Mouse (Mus musculus) T-helper 17 cell (primary cell): ENCODE data around the gene 4930438A08Rik.
"Not testable (repeated sequence)": the region's sequence is repeated elsewhere in the genome, so short reads cannot be mapped to it uniquely, and the experiment has no call there.

Experiments used
- in situ Hi-C, 2 experiments: fragments of 300-600 bp; cut with MboI, MseI; formaldehyde crosslinking; loops; 1 replicate in 1 of 2; 2 replicates in 1 of 2; pipeline ENCODE4 v1.15.1; 2025; ENCODE audit warnings: high pct_unique_total_duplicates in 2 of 2

The 4930438A08Rik gene

DNA sequence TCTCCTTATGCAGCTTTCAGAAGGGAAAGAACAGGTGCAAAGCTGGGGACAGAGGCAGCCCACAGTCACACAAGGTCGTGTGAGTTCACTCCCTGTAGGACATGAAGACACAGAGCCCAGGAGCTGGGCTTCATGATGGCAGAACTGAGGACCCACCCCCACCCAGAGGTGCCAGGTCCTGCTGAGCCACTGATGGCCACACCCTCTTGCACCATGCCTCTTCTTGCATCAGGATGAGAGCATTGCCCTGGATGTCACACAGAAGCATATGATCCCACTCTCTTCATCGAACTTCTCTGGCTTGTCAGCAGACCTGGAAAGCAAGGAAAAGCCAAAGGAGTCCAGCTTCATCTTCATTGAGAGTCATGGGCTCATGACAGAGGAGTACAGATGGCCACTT is at the start of gene 4930438A08Rik:
Gene 4930438A08Rik, plus strand, starts transcription at position 228 of the 400 bp plus-strand sequence.
- in situ Hi-C loops, result loop anchor here (10.0 kb wide), 2 partner anchors 370 to 810 kb away; partner anchors contain the start of gene Trim58 (in 1 of the 2)

GRCm38 (mm10) chr11:58224872-58225271 is 49.7 kb upstream of the 4930438A08Rik start:
- in situ Hi-C loops, result loop anchor here in 1 of 2 experiments (25.0 kb wide), 1 partner anchor 1987 kb away; the partner anchor contains the start of gene Srebf1

DNA sequence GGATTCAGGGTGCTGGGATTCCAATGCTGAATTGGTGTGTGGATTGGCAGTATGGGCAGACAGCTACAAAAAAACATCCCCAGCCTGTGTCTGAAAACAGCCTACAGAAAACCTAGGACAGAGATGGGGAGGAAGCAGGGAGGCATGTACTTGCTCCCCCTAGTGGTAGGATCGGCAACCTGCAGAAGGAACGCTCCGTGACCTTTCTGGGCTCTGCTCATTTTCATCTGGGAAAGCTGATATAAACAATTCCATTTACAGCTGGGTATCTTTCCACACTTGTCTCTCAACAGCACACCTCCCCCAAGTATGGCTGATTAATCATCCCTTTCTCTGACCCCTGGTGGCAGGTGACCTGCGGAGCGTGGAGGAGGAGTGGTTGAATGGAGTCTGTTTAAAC is 48.9 kb upstream of the 4930438A08Rik start:
- in situ Hi-C loops, result no loop called here

- in situ Hi-C loops, result no loop called here
These were observed 48.2 kb upstream of the 4930438A08Rik start for GRCm38 (mm10) chr11:58226425-58226824.

DNA sequence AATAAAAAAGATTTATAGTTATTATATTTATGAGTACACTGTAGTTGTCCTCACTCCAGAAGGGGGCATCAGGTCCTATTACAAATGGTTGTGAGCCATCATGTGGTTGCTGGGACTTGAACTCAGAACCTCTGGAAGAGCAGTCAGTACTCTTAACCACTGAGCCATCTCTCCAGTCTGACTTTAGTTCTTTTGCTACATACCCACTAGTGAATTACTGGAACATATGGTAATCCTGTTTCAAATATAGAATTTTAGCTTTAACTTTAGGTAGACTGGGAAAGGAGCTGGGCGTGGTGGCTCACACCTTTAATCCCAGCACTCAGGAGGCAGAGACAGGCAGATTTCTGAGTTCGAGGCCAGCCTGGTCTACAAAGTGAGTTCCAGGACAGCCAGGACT is 46.6 kb upstream of the 4930438A08Rik start:
- in situ Hi-C loops, result not testable (repeated sequence)

GRCm38 (mm10) chr11:58230396-58230910 is 44.1 kb upstream of the 4930438A08Rik start:
- in situ Hi-C loops, result loop anchor here in 1 of 2 experiments (5.0 kb wide), 1 partner anchor 43 kb away; no protein-coding TSS in a partner anchor

- in situ Hi-C loops, result loop anchor here in 1 of 2 experiments (5.0 kb wide), 1 partner anchor 44 kb away; no protein-coding TSS in a partner anchor
These were observed 43.4 kb upstream of the 4930438A08Rik start for GRCm38 (mm10) chr11:58231156-58231555.

DNA sequence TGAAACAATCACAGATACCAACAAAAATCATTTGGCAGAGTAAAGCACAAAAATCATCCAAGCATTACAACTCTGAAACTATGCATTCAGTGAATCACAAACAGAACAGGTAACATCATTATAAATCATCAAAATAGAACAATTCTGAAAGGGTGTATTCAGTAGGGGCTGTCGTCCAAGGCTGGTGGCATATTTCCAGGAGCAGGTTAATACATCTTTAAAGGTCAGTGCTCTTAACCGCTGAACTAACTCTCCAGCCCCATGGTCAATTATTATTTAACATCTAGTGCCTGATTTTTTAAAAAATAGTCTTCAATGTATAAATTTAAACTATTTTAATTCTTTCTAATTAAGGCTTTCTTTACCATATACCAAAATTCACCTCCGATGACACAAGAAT is 40.0 kb upstream of the 4930438A08Rik start:
- in situ Hi-C loops, result loop anchor here in 1 of 2 experiments (5.0 kb wide), 1 partner anchor 47 kb away; no protein-coding TSS in a partner anchor

GRCm38 (mm10) chr11:58235152-58235551 is 39.4 kb upstream of the 4930438A08Rik start:
- in situ Hi-C loops, result no loop called here

- in situ Hi-C loops, result no loop called here
These were observed 35.5 kb upstream of the 4930438A08Rik start for GRCm38 (mm10) chr11:58238840-58239791.

DNA sequence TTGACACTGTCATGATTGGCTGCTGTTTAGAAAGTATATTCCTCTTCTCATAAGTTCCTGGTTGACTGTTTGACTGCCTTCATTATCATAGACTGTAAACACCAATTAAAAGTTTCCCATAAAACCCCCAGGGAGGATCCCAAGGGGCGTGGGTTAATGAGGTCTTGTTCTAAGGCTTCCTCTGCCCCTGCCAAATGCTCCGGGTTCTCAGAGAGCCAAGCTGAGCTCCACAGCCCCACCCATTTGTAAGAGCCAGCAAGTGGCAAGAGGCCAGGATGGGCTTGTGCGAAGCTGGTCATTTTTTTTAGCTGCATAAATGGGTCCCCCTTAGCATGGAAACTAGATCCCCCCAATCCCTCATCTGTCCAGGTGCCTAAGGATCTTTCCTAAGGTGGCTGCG is 27.3 kb upstream of the 4930438A08Rik start:
- in situ Hi-C loops, result no loop called here

- in situ Hi-C loops, result no loop called here
These were observed 25.2 kb upstream of the 4930438A08Rik start for GRCm38 (mm10) chr11:58249203-58249981.

- in situ Hi-C loops, result no loop called here
These were observed 24.0 kb upstream of the 4930438A08Rik start for GRCm38 (mm10) chr11:58250550-58250949.

DNA sequence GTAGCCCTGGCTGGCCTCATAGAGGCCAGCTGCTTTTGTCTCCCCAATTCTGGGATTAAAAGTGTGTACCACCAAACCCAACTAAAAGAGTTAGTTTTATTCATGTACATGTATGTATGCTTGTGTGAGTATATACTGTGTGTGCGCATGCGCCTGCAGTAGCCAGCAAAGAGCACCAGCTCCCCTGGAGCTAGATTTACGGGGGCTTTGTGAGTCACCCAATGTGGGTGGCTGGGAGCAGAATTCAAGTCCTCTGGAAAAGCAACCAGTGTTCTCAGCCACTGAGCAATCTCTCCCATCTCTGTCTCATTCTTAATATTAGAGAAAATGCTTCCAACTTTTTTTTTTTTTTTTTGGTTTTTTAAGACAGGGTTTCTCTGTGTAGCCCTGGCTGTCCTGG is 20.2 kb upstream of the 4930438A08Rik start:
- in situ Hi-C loops, result no loop called here

DNA sequence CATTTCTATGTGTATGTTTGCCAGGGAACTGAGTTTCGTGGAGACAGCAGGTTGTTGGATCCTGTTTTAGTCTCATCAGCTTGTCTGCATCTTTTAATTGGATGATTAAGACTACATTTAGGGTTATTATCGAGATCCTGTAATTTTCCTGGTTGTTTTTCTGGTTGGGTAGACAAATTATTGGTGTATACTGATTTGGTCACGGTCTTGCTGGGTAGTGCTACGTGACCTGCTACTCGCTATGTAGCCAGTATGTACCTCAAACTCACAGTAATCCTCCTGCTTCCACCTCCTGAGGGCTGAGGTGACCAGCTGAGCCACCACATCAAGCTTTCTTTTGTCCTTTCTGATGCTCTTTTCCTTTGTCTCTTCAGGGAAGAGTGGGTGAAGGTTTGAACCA is 16.8 kb upstream of the 4930438A08Rik start:
- in situ Hi-C loops, result no loop called here

GRCm38 (mm10) chr11:58260156-58260555 is 14.4 kb upstream of the 4930438A08Rik start:
- in situ Hi-C loops, result no loop called here

DNA sequence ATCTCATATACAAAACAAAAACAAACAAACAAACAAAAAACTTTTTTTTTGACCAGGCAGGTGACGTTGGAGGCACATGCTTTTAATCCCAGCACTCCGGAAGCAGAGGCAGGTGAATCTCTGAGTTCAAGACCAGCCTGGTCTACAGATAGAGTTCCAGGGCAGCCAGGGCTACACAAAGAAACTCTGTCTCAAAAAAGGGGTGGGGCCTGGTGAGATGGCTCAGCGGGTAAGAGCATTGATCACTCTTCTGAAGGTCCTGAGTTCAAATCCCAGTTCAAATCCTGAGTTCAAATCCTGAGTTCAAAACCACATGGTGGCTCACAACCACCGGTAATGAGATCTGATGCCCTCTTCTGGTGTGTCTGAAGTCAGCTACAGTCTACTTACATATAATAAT is 12.8 kb upstream of the 4930438A08Rik start:
- in situ Hi-C loops, result no loop called here

GRCm38 (mm10) chr11:58262336-58262735 is 12.3 kb upstream of the 4930438A08Rik start:
- in situ Hi-C loops, result no loop called here

DNA sequence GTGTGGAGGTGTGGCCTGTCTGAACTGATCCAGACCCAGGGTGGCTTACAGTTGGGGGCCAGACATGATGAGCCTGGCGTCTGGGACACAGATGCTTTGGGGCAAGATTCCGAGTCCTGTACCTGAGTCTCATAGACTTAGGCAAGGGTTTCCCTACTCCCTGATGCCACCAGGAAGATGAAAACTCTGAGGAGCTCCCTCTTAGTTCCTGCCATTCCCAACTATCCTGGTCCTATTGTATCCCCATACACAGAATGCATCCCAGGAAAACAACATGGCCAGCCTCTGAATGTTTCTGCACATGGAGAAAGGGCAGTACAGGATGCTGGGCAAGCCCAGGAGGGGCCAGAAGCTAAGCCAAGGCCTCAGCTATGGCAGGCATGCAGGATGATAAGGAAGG is 11.1 kb upstream of the 4930438A08Rik start:
- in situ Hi-C loops, result no loop called here

- in situ Hi-C loops, result no loop called here
These were observed 10.1 kb upstream of the 4930438A08Rik start for GRCm38 (mm10) chr11:58264546-58264945.

GRCm38 (mm10) chr11:58268285-58268684 is 6.3 kb upstream of the 4930438A08Rik start:
- in situ Hi-C loops, result no loop called here
